Mouse (Mus musculus) cerebellum, postnatal 10 days (tissue): ENCODE measurements at regions not wholly inside any gene's neighbourhood (a gene's known extent, or its start where the extent isn't known, plus 50 kb on each side); places are given as distances from the start of the nearest gene placed in this dataset.
A peak's percentile ranks its signal among the peaks of the same experiment; 100 is the strongest.
"Not testable (repeated sequence)": the region's sequence is repeated elsewhere in the genome, so short reads cannot be mapped to it uniquely, and the experiment has no call there.

Experiments
- DNase-seq, 2 experiments: peaks; one replicate each; pipeline ENCODE4 v3.0.0; 2021; ENCODE audit warnings: mixed read lengths in 2 of 2

DNA sequence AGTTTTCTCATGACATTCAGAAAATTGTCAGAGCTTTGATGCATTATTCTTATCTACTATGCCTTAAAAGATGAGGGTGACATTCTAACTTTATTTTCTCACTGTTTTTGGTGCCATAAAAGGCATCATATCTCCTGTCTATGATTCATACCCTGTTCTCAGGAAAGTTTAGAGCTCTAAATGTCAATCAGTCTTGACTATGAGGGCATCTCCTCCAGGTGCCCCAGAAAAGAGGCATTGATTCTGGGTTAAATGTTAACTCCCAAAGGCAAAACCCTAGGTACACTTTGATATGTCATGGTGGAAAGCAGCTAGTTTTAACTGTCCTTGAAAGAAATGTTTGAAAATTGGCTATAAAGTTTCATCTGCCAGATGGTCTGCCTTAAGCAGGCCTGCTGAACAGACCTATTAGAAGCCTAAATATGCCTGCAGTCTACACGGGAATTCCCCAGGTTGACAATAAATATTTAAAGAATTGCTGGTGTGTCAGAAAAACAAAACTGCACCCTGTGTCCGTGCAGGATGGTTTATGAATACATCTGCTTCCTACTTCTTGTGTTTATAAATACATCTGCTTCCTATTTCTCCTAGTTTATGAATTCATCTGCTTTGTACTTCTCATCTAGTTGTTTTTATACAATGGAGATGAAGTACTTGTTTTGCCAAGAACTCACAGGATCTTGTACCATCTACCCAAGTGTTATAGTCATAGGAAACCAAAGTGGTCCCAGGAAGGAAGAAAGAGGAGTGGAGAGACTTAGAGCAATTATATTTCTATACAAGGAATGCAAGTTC is 172.3 kb downstream of the Snca start:
- no peak for DNase-seq

DNA sequence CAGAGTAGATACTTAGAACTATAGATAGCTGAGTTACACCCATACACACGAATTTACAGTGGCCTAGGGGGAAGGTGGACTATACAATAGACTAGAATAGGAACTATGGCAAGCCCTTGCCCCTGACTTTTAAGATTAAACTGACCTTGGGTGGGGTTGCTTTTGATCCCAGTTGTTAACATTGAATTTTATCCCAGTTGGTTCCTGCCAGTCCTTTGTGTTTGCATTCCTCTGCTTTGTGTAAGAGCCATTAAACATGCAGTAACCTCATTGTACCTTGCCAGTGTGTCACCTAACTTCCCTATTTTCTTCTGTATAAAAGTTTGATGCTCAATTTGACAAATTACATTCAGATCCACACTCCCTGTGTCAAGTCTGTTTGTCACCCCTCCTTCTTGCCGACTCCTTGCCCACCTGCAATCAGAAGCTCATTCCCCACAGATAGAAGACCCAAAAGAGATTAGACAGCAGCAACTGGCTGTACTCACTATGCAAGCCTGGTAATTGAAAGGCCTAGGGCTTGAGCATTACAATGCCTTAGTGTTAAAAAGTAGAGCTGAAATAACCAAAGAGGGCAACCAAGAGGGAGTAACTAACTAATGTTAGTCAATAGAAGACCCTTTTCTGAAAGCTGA is 182.6 kb downstream of the Snca start:
- DNase-seq, result not testable (repeated sequence)

DNA sequence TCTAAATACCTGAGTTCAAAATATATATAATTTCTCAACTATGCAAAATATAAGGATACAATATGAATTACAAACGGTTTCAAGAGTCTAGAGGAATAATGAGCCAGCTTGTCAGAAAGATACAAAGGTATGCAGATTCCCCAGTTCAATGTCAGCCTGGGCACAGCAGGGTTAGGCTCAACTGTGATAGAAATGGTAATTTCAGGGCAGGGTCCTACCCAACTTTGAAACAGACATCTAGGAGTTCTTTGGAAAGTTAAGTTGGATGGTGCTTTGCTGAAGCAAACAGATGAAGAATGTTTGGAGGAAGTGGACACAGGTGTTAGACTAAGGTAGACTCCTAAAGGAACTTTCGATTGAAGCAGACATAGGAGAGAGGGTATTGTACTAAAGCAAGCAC is 187.4 kb downstream of the Snca start:
- no peak for DNase-seq

DNA sequence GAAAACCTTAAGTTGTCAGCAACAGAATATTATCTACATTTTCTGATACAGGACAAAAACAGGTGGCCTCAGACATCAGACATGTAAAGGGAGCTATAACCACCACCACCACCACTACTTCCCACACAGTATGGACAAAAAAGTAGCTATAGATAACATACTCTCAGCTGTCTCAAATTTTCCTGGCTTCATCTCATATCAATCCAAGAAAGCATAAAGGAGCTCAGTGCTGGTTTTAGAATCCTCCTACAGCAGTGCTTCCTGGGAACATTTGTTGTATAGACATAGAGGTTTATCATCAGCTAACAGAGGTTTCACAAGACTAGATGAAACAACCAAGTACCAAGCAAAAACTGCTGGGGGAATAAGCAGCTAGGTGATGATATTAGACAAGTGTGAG is 213.3 kb downstream of the Snca start:
- DNase-seq, result no peak

DNA sequence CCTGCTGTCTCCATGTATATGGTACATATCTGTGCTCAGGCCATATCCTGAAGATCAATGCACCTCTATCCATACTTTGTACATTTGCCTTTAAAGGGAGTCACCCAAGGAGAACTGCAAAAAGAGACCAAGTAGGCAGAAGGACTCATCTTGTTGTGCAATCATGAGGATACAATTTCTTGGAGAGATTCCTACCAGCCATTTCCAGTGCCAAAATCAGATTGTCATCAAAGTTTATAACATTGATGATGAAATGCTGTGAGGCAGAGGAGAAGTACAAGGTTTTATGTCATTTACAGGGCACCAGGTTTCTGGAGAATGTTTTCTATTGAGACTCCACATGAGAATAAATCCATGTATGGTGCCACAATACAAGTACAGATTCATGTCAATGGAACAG is 229.5 kb downstream of the Snca start:
- peak in 1 of 2 experiments; percentile 12 for DNase-seq

DNA sequence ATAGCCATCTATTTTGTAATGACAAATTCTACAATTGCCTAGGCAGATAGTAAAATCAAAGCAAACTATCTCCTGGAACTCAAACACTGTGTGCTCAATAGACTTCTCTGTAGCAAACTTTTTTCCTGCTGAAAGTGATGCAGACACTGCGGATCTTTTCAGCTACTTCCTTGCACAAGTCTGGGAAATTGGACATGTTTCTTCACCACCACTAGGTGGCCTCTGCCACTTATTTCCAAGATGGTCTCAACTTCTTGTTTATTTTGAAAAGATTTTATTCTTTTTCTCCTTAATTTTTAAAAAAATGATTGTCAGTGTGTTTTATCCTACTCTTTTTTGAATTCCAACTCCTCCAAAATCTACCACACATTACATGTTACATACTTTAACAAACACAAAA is 265.4 kb downstream of the Snca start:
- peak; percentile 8 to 12 for DNase-seq

DNA sequence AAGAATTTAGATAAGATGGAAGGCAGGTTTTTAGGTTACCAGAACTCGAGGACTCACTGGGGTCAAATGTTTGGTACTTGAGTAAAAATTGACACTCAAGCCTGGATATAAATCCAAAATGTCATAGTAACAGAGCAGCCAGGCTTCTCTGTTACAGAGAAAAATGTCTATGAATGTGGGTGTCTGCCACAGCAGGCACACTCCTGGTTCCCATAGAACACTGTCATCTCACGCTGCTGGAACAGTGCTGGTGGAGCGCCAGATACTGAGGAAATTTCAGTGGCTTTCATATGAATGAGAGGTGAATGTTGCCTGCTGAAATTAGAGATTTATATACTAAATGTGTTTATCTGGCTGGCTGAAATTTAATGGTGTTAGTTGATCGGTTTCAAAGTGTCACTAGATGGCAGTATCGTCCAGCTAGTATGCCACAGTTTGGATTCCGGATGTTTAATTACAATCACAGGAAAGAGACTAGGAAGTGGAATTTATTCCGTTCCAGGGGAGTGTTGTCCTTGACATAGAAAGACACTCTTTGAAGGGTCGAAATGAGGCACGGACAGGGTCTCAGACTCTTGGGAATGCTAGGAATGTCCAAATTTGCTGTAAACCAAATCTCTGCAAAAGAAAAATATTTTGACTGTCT is 273.9 kb downstream of the Snca start:
- DNase-seq, result peak; percentile 49 to 68
